Comparison of ENCODE assay signal across 8 mouse cellular contexts in genomic region chr12:99627201-99627897, GRCm38 (mm10).
A peak's percentile ranks its signal among the peaks of the same experiment; 100 is the strongest.
DNase-seq lines count a peak whose midpoint lies in the region; ATAC-seq and TF ChIP-seq lines count a peak whose summit lies in the region.

No protein-coding gene starts in this region.

- H3K9me3 ChIP-seq in liver, embryonic 12.5 days (replicated peaks), result no peaks in the 10 kb centered on the region
- H3K9me3 ChIP-seq in neural tube, embryonic 13.5 days, result no peaks in the 10 kb centered on the region

- peak overlapping the region; percentile 73 for H3K4me2 ChIP-seq in liver, embryonic 12.5 days
- H3K4me2 ChIP-seq in neural tube, embryonic 13.5 days, result peak overlapping the region; percentile 68

- no peaks in the 10 kb centered on the region for H3K36me3 ChIP-seq in spleen, adult 2 months (ENCODE audit: control insufficient read depth, insufficient read depth, low read length)
- peaks cover 3% of the 10 kb centered on the region; the same call in 1 of the 2 replicates for H3K36me3 ChIP-seq in heart, adult 2 months (ENCODE audit: control insufficient read depth, insufficient read depth, low read length)
- no peaks in the 10 kb centered on the region for H3K36me3 ChIP-seq in liver, embryonic 12.5 days
- no peaks in the 10 kb centered on the region for H3K36me3 ChIP-seq in neural tube, embryonic 13.5 days

- H3K27me3 ChIP-seq in spleen, adult 2 months (ENCODE audit: control insufficient read depth, insufficient read depth, low read length), result no peaks in the 10 kb centered on the region
- no peaks in the 10 kb centered on the region for H3K27me3 ChIP-seq in heart, adult 2 months (ENCODE audit: control insufficient read depth, insufficient read depth, low read length)
- H3K27me3 ChIP-seq in liver, embryonic 12.5 days (replicated peaks), result peaks cover 42% of the 10 kb centered on the region
- H3K27me3 ChIP-seq in neural tube, embryonic 13.5 days, result peaks cover 3% of the 10 kb centered on the region; the same call in 1 of the 2 replicates

- no peak for TF ChIP-seq CTCF in spleen, adult 2 months (IDR thresholded peaks at IDR 0.05; ENCODE audit: extremely low read depth, insufficient read depth, insufficient read length, insufficient replicate concordance)
- TF ChIP-seq CTCF in heart, adult 2 months (IDR thresholded peaks at IDR 0.05), result no peak

- H3K27ac ChIP-seq in spleen, adult 2 months (ENCODE audit: insufficient read depth, low read length), result peak overlapping the region; percentile 91
- peak overlapping the region; percentile 85 for H3K27ac ChIP-seq in heart, adult 2 months
- no peak overlapping the region for H3K27ac ChIP-seq in liver, embryonic 12.5 days
- H3K27ac ChIP-seq in neural tube, embryonic 13.5 days (replicated peaks), result peak overlapping the region; percentile 74

- peak overlapping the region; percentile 39 for H3K9ac ChIP-seq in heart, adult 2 months (ENCODE audit: low read depth, low read length)
- H3K9ac ChIP-seq in liver, embryonic 12.5 days, result no peak overlapping the region
- peak overlapping the region; percentile 65 for H3K9ac ChIP-seq in neural tube, embryonic 13.5 days

- ATAC-seq in liver, embryonic 12.5 days, result no peak
- ATAC-seq in neural tube, embryonic 13.5 days (ENCODE audit: low read depth), result peak; percentile 84; the same call in 1 of the 2 replicates

- TF ChIP-seq POLR2A in spleen, adult 2 months (IDR thresholded peaks at IDR 0.05; ENCODE audit: low read depth, low read length), result no peak
- 0 out of 2 replicates have a peak, but pooled peaks have one; percentile 5 for TF ChIP-seq POLR2A in heart, adult 2 months (IDR thresholded peaks at IDR 0.05; ENCODE audit: insufficient read depth, low read depth, low read length)

- DNase-seq in spleen, adult 2 months (ENCODE audit: low read depth in 1 of 2, low spot score in 2 of 2), result no peak
- no peak for DNase-seq in spleen, postnatal 14 days (ENCODE audit: low spot score in 2 of 2)
- peak; percentile 70 for DNase-seq in brain, adult 2 months (ENCODE audit: low read depth, low spot score)
- DNase-seq in heart, adult 2 months, result peak in 1 of 2 experiments; percentile 44
- DNase-seq in kidney, adult 8-10 months, result peak; percentile 9 to 12
- no peak for DNase-seq in testis, postnatal 14 days (ENCODE audit: low spot score)

- no peak for TF ChIP-seq EP300 in heart, adult 2 months (IDR thresholded peaks at IDR 0.05; ENCODE audit: insufficient read depth, low read depth, low read length)

- H3K4me1 ChIP-seq in spleen, adult 2 months (ENCODE audit: control insufficient read depth, insufficient read depth, insufficient read length), result peaks cover 12% of the 10 kb centered on the region; the same call in 1 of the 2 replicates
- peaks cover 3% of the 10 kb centered on the region for H3K4me1 ChIP-seq in heart, adult 2 months (ENCODE audit: control insufficient read depth, insufficient read depth, low read length)
- peaks cover 13% of the 10 kb centered on the region; the same call in 1 of the 2 replicates for H3K4me1 ChIP-seq in liver, embryonic 12.5 days
- peaks cover 15% of the 10 kb centered on the region for H3K4me1 ChIP-seq in neural tube, embryonic 13.5 days (replicated peaks)

- H3K4me3 ChIP-seq in spleen, adult 2 months (ENCODE audit: extremely low read depth, insufficient read depth, insufficient read length), result peak overlapping the region; percentile 87
- peak overlapping the region; percentile 50 for H3K4me3 ChIP-seq in heart, adult 2 months
- peak overlapping the region; percentile 60 for H3K4me3 ChIP-seq in liver, embryonic 12.5 days
- peak overlapping the region; percentile 68 for H3K4me3 ChIP-seq in neural tube, embryonic 13.5 days

- WGBS in spleen, adult 2 months, result 1% methylated on average over 40 of the region's 40 CpGs
- WGBS in heart, adult 2 months, result 2% methylated on average over 40 of the region's 40 CpGs
- WGBS in liver, embryonic 12.5 days (ENCODE audit: insufficient replicate concordance), result 2% methylated on average over 40 of the region's 40 CpGs
- 1% methylated on average over 37 of the region's 40 CpGs for WGBS in neural tube, embryonic 13.5 days

- intact Hi-C loops in heart, adult 2 months (cut with DNase I), result loop anchor here (2.0 to 5.0 kb wide), 2 partner anchors 65 to 235 kb away; partner anchors contain the start of gene Foxn3

- H3K79me2 ChIP-seq in heart, adult 2 months (replicated peaks; ENCODE audit: control insufficient read depth, insufficient read depth, low read length), result no peaks in the 10 kb centered on the region

Comparison
In these comparisons a context has a peak if more than half of its experiments do, and no peak if none do; other contexts are left out.
1. DNase-seq: peak in brain, adult 2 months (single experiment) and kidney, adult 8-10 months (2 of 2); none in spleen, adult 2 months (0 of 2), spleen, postnatal 14 days (0 of 2) and testis, postnatal 14 days (single experiment).
2. Peak in every context shown above with its lines, with median percentiles within 50 percentile points of each other: H3K4me3 ChIP-seq.